Mouse (Mus musculus): Measurements from ENCODE around the gene Actg1.

Actg1 gene

GRCm38 (mm10) chr11:120311561-120311960 lies 36.8 kb downstream of the Actg1 start:
- DNase-seq (ENCODE audit: low spot score in 2 of 2): peak in 1 of 2 experiments; percentile 2

- peak; percentile 71 to 87 for DNase-seq (ENCODE audit: low spot score in 2 of 2)
Observed at GRCm38 (mm10) chr11:120310813-120311312, 37.5 kb downstream of the Actg1 start.

GRCm38 (mm10) chr11:120308441-120309320 lies 39.7 kb downstream of the Actg1 start:
- peak in 1 of 2 experiments; percentile 0 for DNase-seq (ENCODE audit: low spot score in 2 of 2)

- DNase-seq (ENCODE audit: low spot score in 2 of 2): peak; percentile 92 to 95
Observed at GRCm38 (mm10) chr11:120307566-120308430, 40.5 kb downstream of the Actg1 start.

- DNase-seq (ENCODE audit: low spot score in 2 of 2): no peak
Observed at GRCm38 (mm10) chr11:120307132-120307413, 41.3 kb downstream of the Actg1 start.

GRCm38 (mm10) chr11:120306366-120307131 lies 41.8 kb downstream of the Actg1 start:
- no peak for DNase-seq (ENCODE audit: low spot score in 2 of 2)

DNA sequence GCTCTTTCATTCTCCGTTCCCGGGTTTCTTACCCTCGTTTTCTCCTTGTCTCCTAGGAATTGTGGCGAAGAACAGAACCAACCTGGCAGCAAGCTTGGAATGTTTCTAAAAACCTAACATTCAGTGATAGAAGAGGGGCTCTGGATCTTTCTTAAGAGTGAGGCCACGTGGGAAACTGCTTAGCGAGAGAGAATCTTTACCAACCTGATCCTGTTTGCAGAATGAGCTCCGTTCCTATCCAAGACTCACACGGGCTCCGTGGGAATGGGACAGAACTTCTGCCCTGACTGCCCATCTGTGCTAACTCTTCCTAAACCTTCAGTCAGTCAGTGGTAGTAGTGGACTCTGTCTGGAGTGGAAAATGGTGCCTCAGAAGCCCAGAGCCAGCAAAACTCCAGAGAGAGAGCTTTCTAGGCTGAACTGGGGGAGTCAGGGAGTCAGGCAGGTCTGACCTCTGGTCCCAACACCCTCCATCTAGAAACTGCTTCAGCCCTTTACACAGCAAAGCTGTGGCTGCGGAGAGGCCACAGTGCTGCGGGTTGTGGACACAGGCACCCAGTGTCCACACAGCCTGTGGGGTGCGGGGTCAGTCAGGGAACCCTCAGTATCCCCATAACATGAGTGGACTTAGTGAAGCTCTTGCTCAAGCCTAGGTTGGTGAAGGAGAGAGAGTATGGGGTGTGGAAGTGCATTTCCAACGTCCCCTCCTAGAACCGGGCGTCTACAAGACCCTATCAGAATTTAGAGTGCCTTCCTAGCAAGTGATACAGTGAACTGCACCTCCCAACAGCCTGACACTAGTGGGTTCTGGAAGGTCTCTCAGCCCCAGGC lies 42.6 kb downstream of the Actg1 start:
- DNase-seq (ENCODE audit: low spot score in 2 of 2): no peak

- DNase-seq (ENCODE audit: low spot score in 2 of 2): peak; percentile 59 to 81
Observed at GRCm38 (mm10) chr11:120304886-120305534, 43.3 kb downstream of the Actg1 start.

- no peak for DNase-seq (ENCODE audit: low spot score in 2 of 2)
Observed at GRCm38 (mm10) chr11:120304350-120304694, 44.0 kb downstream of the Actg1 start.

DNA sequence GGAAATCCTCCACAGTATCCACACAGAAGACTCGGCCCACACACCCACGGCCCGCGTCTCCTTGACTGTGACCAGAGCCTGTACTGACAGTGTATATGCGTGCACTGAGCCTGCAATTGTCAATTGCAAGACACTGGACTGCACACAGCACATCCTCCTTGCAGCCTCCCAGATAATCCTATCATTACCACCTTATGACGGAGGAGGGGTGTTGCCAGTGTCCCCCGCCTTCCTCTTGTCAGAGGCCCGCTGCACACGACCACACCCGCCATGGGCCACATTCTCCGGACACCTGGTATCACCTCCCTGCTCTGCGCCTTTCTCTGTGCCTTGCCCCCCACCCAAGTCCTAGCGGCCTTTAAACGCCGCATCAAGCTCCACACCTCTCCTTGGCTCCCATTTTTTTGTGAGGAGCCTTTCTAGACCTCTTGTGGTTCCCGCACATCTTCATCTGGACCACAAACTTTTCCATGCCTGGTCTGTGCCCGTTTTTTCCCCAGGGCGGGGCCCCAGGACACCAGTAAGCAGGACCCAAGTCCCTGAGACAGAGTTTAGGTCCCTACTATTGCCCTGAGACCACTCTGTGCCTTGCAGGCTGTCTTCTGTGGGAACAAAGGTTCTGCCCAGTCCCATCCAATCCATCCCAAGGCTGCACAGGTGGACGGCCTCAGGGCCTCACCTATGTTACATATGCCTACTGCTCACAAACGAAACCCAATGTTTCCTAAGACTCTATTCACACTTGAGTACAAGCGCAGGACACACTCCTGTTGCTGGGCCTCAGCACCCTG lies 44.6 kb downstream of the Actg1 start:
- DNase-seq (ENCODE audit: low spot score in 2 of 2): no peak

DNA sequence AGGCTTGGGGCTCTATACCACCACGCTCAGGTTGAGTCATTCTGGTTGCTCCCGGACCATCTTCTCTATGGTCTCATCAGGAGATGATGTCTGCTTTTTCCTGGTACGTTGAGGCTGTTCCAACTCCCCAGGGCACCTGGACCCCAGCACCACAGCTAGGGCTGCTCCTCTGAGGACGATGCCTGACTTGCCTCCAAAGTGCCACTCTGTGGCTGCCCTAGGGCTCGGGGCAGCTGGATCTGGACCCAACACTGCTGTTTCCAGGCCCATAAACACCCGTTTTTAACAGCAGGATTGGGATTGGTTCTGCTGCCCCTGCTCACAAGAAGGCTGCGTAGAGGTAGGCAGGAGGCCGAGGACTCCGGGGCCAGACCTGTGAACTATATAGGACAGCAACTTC lies 45.2 kb downstream of the Actg1 start:
- DNase-seq (ENCODE audit: low spot score in 2 of 2): no peak

- DNase-seq (ENCODE audit: low spot score in 2 of 2): no peak
Observed at GRCm38 (mm10) chr11:120299484-120299883, 48.9 kb downstream of the Actg1 start.

- no peak for DNase-seq (ENCODE audit: low spot score in 2 of 2)
Observed at GRCm38 (mm10) chr11:120298441-120299141, 49.8 kb downstream of the Actg1 start.

DNA sequence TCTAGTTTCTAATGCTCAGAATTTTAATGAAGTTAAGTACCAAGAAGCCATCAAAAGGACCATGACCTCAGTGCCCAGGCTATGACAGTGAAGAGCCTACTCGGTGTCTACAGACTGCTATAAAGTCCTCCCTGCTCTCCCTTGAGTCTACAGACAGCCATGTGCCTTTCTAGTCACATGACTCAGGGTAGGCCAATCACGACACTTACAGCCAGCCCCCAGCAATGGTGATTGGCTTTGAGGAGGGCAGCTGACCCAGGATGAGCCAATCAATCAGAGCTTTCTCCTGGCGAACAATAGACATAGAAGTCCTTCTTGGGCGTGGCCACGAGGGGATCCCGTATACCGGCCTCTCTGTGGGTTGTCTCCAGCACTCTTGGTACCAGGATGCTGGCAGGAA lies 50.6 kb downstream of the Actg1 start:
- no peak for DNase-seq (ENCODE audit: low spot score in 2 of 2)

DNA sequence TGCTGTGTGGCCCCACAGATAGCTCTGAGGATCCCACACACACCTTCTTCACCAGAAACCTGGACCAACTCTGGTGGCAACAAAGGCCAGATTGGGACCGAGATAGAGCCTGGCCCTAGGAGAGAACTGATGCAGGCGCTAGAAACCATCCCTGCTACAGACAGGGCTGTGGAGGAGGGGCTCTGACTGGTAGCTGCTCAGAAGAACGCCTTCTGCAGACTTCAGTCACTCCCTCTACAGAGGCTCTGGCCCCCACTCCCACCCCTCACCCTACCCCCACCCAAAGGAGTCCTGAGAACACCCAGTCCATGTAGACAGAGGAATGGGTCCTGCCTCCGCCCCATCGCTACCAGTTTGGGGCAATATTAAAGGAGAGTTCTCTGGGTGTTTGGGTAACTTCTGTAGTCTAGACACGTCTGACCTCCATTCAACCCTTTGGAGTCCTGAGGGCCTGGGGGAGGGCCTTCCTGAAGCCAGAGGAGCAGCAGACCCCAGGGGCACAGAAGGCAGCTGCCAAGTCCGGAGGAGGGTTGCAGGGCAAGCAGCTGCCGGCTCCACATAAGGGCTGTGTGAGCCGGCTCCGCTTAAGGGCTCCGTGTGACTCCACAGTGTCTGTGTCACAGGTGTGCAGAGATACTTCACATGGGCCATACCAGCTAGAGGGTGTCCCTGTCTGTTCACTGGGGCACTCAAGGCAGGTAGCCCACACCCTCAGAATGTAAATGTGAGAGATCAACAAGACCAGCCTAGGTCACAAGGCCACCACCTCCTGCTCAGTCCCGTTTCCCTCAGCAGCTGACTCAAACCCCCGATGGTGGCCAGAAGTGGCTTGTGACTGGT lies 51.8 kb downstream of the Actg1 start:
- DNase-seq (ENCODE audit: low spot score in 2 of 2): no peak
